Mouse (Mus musculus) WW6 (cell line): ENCODE measurements at regions not wholly inside any gene's neighbourhood (a gene's known extent, or its start where the extent isn't known, plus 50 kb on each side); places are given as distances from the start of the nearest gene placed in this dataset.

Experiments used
- DNase-seq: peaks from one replicate; pipeline ENCODE4 v3.0.0-alpha.2; 2013; ENCODE audit warnings: low read depth, low spot score

- DNase-seq, result no peak
These were observed 89.2 kb upstream of the Rab11fip2 start for GRCm38 (mm10) chr19:60032667-60033066.

- no peak for DNase-seq
These were observed 86.8 kb upstream of the Rab11fip2 start for GRCm38 (mm10) chr19:60030212-60030788.

GRCm38 (mm10) chr19:60029720-60030119 lies 86.3 kb upstream of the Rab11fip2 start:
- no peak for DNase-seq

GRCm38 (mm10) chr19:60015614-60016300 lies 72.3 kb upstream of the Rab11fip2 start:
- DNase-seq, result no peak

DNA sequence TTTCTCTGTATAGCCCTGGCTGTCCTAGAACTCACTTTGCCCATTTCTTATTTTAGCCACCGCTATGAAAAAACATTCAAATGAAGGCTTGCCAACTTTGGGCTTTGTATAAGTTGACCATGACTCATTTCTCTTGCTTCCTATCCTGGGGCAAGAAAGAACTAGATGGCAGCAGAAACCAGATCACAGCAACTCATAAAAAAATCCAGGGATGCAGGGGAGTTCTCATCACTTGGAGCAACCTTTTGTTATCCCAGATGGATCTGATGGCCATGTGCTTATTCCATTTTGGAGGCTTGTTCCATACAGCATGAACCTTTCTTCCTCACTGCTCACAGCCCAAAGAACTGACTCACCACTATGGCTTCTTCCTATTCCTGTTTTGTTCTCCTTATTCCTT lies 52.1 kb upstream of the Rab11fip2 start:
- no peak for DNase-seq
